Mouse (Mus musculus): ENCODE data around the gene Sik1.

Gene Sik1

GRCm38 (mm10) chr17:31875326-31875930, 19.8 kb upstream of the Sik1 start:
- DNase-seq (ENCODE audit: low spot score): no peak

- DNase-seq (ENCODE audit: low spot score): no peak
Observed at GRCm38 (mm10) chr17:31874691-31875090, 19.1 kb upstream of the Sik1 start.

- DNase-seq (ENCODE audit: low spot score): peak; percentile 71
Observed at GRCm38 (mm10) chr17:31873973-31874372, 18.4 kb upstream of the Sik1 start.

- no peak for DNase-seq (ENCODE audit: low spot score)
Observed at GRCm38 (mm10) chr17:31873185-31873870, 17.7 kb upstream of the Sik1 start.

- no peak for DNase-seq (ENCODE audit: low spot score)
Observed at GRCm38 (mm10) chr17:31872826-31873165, 17.2 kb upstream of the Sik1 start.

- no peak for DNase-seq (ENCODE audit: low spot score)
Observed at GRCm38 (mm10) chr17:31871968-31872825, 16.6 kb upstream of the Sik1 start.

- no peak for DNase-seq (ENCODE audit: low spot score)
Observed at GRCm38 (mm10) chr17:31870931-31871421, 15.4 kb upstream of the Sik1 start.

- no peak for DNase-seq (ENCODE audit: low spot score)
Observed at GRCm38 (mm10) chr17:31870446-31870845, 14.8 kb upstream of the Sik1 start.

GRCm38 (mm10) chr17:31868076-31868475, 12.5 kb upstream of the Sik1 start:
- DNase-seq (ENCODE audit: low spot score): no peak

- DNase-seq (ENCODE audit: low spot score): no peak
Observed at GRCm38 (mm10) chr17:31867061-31867460, 11.5 kb upstream of the Sik1 start.

GRCm38 (mm10) chr17:31865636-31866035, 10.0 kb upstream of the Sik1 start:
- DNase-seq (ENCODE audit: low spot score): no peak

GRCm38 (mm10) chr17:31864666-31865450, 9.3 kb upstream of the Sik1 start:
- DNase-seq (ENCODE audit: low spot score): no peak

GRCm38 (mm10) chr17:31863151-31863815, 7.7 kb upstream of the Sik1 start:
- no peak for DNase-seq (ENCODE audit: low spot score)

GRCm38 (mm10) chr17:31862136-31862535, 6.5 kb upstream of the Sik1 start:
- peak; percentile 83 for DNase-seq (ENCODE audit: low spot score)

- DNase-seq (ENCODE audit: low spot score): no peak
Observed at GRCm38 (mm10) chr17:31861661-31862060, 6.1 kb upstream of the Sik1 start.

- DNase-seq (ENCODE audit: low spot score): no peak
Observed at GRCm38 (mm10) chr17:31860856-31861255, 5.3 kb upstream of the Sik1 start.

GRCm38 (mm10) chr17:31859367-31859766, 3.8 kb upstream of the Sik1 start:
- no peak for DNase-seq (ENCODE audit: low spot score)

- no peak for DNase-seq (ENCODE audit: low spot score)
Observed at GRCm38 (mm10) chr17:31858786-31859185, 3.2 kb upstream of the Sik1 start.

GRCm38 (mm10) chr17:31857903-31858426, 2.4 kb upstream of the Sik1 start:
- no peak for DNase-seq (ENCODE audit: low spot score)

- DNase-seq (ENCODE audit: low spot score): no peak
Observed at GRCm38 (mm10) chr17:31857251-31857650, 1.6 kb upstream of the Sik1 start.

GRCm38 (mm10) chr17:31856519-31857160, 1.0 kb upstream of the Sik1 start:
- DNase-seq (ENCODE audit: low spot score): peak; percentile 93
